Mouse (Mus musculus): ENCODE measurements around the gene Ppm1h. TPM values are rescaled to one million over a fixed set of nuclear protein-coding genes. Genes with fewer than 3 reads are reported as not detected.
"Not testable (repeated sequence)": the region's sequence is repeated elsewhere in the genome, so short reads cannot be mapped to it uniquely, and the experiment has no call there.

Gene Ppm1h
- total RNA-seq, 2 experiments from 2014 or later: 1.1 to 2.6 TPM

DNA sequence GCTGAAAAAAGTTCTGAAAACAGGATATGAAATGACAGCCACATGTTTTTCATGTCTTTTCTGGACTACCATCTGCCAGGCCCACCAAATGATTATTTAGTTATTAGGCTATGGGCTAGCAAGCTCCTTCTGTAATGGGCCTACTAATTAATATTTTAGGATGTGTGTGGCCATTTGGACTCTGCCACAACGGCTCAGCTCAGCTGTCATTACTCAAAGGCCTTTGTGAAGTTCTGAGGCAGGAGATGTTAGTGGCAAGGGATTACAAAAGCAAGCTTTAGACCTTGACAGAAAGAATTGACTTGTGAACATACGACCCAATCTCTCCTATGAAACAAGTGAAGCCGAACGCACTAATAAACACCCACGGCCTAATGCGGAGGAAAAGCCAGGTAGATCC is 272.4 kb downstream of the Ppm1h start:
- DNase-seq: no peak

GRCm38 (mm10) chr10:122953576-122953975 is 275.0 kb downstream of the Ppm1h start:
- intact Hi-C loops (cut with DNase I): no loop called here
- no peak for DNase-seq

More for the DNA sequence above, 272.4 kb downstream of the Ppm1h start:
- intact Hi-C loops (cut with DNase I): no loop called here

DNA sequence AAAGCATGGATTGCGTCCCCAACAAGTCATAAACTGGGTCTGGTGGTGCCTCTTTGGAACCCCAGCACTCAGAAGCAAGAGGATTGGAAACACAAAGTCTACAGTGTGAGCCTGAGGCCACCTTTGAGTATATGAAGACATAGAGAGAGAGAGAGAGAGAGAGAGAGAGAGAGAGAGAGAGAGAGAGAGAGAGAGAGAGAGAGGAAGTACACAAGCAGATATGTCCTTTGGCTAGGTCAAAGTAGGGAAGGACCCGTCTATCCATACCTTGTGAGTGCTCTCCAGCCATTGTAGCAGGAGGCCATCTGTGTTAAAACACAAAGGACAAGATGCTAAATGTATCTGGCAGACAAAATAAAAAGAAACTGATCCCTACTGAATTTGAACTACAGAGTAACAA is 279.4 kb downstream of the Ppm1h start:
- intact Hi-C loops (cut with DNase I): no loop called here
- DNase-seq: no peak

DNA sequence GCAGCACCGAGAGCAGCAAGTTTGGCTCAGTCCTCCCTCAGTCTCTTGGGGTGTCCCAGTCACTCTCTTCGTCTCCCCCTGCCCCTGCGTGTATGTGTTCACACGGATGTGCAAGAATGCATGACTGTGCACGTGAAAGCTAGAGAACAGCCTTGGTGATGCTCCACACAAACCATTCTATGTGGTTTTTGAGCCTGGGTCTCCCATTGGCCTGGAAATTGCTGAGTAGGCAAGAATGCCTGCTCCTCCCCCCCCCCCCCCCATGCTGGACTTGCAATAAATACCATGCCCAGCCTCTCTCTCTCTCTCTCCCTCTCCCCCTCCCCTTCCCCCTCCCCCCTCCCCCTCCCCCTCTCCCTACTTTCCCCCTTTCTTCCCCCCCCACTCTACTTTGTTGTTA is 280.1 kb downstream of the Ppm1h start:
- no peak for DNase-seq
- intact Hi-C loops (cut with DNase I): no loop called here

DNA sequence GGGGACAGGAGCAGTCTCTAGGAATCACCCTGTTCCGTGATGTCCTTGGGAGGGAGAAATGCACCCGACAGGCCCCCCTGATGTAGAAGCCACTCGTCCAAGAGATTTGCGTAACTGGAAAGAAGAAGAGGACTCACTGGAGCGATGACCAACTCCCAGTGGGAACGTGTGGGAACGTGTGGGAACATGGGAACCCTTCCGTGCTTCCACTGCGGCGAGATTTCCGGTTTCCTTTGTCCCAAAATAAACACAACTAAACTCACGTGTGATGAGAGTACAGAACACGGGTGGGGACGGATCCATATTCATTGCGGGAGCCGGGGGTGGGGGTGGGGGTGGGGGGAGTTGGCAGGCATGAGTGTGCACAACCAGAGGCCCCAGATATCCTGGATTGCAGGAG is 281.7 kb downstream of the Ppm1h start:
- intact Hi-C loops (cut with DNase I): no loop called here
- peak in 1 of 2 experiments; percentile 8 for DNase-seq

DNA sequence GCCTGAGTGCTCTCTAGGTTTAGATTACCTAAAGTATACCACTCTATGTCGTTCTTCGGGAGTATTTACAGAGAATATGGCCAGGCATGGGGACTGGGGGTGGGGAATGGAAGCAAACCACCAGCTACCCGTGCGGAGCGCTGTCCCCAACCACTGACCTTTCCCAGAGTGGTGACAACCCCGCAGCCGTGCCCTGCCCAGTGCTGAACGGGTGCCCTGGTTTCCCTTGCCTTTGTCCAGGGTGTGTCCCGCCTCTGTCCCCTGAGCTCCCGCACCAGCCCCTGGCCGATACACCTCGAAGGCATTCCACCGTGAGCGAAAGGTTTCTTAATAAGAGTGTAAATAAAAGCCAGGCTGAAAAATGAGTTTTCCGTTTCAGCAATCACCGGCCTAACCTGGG is 282.2 kb downstream of the Ppm1h start:
- intact Hi-C loops (cut with DNase I): no loop called here
- no peak for DNase-seq

DNA sequence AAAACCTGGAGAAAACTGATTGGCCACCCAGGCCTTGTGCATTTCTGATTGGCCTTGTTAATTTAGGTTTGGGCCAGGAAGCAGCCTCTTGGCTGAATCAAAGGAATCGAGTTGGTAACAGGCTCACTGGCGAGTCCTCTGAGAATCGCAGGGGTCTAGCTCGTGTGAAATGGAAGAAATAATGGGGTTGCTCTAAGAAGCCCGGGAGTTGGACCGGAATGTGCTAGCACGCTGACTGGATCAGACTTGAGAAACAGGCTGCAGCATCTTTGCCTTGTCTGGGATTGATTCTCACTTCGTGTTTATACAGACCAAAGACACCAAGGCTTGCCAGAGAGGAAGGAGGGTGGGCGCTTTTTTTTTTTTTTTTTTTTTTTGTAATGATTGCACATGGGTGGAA is 282.9 kb downstream of the Ppm1h start:
- no peak for DNase-seq
- intact Hi-C loops (cut with DNase I): no loop called here

GRCm38 (mm10) chr10:122962651-122963050 is 284.1 kb downstream of the Ppm1h start:
- intact Hi-C loops (cut with DNase I): no loop called here
- no peak for DNase-seq

GRCm38 (mm10) chr10:122963463-122964240 is 285.1 kb downstream of the Ppm1h start:
- no peak for DNase-seq
- intact Hi-C loops (cut with DNase I): no loop called here

DNA sequence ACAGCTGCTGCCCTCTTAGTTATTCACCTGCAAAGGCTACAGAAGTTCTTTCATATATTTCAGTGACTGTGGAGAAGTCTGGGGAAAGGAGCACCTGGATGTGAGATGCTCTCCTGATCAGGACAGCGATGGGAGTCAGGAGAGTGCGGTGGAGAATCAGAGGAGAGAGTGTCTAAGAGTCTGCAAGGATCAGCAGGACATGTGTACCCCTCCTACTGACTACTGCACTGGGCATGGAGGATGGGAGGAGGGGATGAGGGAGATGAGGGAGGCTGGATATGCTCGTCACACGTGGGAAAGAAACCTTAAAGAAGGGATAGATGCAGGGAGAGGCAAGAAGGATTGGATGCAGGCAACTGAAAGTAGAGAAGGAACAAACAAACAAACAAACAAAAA is 285.7 kb downstream of the Ppm1h start:
- no peak for DNase-seq
- intact Hi-C loops (cut with DNase I): no loop called here

- intact Hi-C loops (cut with DNase I); DNase-seq: not testable (repeated sequence)
Observed at GRCm38 (mm10) chr10:122965650-122966049, 287.1 kb downstream of the Ppm1h start.

DNA sequence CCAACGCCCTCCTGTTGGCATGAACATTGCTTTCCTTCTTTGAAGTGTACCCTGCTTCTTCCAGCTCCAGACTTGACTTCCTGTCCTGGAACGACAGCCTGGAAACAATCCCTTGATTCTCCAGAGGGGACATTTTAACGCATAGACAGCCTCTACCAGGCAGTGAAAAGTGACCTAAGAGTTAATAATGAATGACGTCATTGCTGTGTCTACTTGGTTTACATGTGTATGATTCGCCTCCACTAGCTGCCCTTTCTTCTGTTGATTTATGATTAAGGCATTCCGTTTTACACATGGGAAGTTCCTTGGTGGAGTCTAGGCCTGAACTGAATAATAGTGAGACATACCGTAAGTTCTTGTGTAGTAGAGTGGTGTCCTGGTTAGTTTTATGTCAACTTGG is 287.9 kb downstream of the Ppm1h start:
- intact Hi-C loops (cut with DNase I): no loop called here
- no peak for DNase-seq

- intact Hi-C loops (cut with DNase I): no loop called here
Observed at GRCm38 (mm10) chr10:122970188-122970587, 291.6 kb downstream of the Ppm1h start.

GRCm38 (mm10) chr10:122973241-122973640 is 294.7 kb downstream of the Ppm1h start:
- no peak for DNase-seq
- intact Hi-C loops (cut with DNase I): no loop called here

More at GRCm38 (mm10) chr10:122970188-122970587, 291.6 kb downstream of the Ppm1h start:
- DNase-seq: no peak

DNA sequence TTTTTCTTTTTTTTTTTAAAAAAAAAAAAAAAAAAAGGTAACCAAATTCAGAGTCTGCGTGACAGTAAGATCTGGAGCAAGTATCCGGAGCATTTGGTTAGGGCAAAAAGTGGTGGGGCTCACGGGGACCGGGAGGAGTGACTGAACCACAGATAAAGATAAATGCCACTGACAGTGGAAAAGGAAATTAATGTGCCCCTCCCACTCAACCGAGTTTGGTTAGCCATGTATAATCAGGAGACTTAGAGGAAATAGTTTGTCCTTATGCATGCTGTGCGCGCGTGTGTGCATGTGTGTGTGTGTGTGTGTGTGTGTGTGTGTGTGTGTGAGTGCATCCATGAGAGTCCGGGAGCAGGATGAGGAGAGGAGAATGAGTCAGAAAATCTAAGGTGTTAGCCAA is 297.5 kb downstream of the Ppm1h start:
- intact Hi-C loops (cut with DNase I): loop anchor here (5.0 kb wide), 1 partner anchor 44 kb away; no protein-coding TSS in a partner anchor
- no peak for DNase-seq

GRCm38 (mm10) chr10:122979356-122979755 is 300.8 kb downstream of the Ppm1h start:
- no peak for DNase-seq
- intact Hi-C loops (cut with DNase I): loop anchor here (5.0 kb wide), 1 partner anchor 47 kb away; no protein-coding TSS in a partner anchor

GRCm38 (mm10) chr10:122980123-122980522 is 301.6 kb downstream of the Ppm1h start:
- intact Hi-C loops (cut with DNase I): loop anchor here (5.0 kb wide), 1 partner anchor 83 kb away; no protein-coding TSS in a partner anchor
- no peak for DNase-seq

DNA sequence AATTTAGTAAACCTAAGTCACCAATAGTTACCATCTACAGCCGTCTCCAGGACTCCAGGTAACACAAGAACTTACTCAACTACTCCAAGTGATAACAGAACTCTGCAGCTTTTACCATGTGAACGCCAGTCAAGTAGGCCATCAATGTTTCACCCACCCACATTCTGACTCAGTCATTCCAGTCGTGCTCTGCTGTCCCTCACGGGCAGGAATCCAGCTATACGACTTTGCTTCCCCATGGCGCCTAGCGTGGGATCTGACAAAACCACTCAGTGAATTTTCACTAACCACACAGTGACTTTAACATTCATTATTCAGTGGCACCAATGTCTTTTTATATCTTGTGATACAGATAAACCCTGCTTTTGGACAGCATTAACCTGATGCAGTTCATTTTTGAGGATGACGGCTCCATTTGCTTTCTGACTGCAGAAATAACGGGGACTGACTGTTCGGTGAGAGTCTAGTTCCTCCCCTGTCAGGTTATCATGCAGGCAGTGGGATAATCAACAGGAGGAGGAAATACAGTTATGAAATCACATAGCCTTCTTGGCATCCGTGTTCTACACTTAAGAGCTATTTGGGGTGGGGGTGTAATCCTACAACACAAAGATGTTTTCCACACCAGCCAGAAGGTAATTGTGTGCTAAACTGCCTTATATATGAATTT is 304.5 kb downstream of the Ppm1h start:
- intact Hi-C loops (cut with DNase I): loop anchor here (5.0 kb wide), 1 partner anchor 86 kb away; no protein-coding TSS in a partner anchor
- no peak for DNase-seq

GRCm38 (mm10) chr10:122983579-122984530 is 305.3 kb downstream of the Ppm1h start:
- intact Hi-C loops (cut with DNase I): loop anchor here (5.0 kb wide), 1 partner anchor 87 kb away; no protein-coding TSS in a partner anchor
- DNase-seq: no peak

DNA sequence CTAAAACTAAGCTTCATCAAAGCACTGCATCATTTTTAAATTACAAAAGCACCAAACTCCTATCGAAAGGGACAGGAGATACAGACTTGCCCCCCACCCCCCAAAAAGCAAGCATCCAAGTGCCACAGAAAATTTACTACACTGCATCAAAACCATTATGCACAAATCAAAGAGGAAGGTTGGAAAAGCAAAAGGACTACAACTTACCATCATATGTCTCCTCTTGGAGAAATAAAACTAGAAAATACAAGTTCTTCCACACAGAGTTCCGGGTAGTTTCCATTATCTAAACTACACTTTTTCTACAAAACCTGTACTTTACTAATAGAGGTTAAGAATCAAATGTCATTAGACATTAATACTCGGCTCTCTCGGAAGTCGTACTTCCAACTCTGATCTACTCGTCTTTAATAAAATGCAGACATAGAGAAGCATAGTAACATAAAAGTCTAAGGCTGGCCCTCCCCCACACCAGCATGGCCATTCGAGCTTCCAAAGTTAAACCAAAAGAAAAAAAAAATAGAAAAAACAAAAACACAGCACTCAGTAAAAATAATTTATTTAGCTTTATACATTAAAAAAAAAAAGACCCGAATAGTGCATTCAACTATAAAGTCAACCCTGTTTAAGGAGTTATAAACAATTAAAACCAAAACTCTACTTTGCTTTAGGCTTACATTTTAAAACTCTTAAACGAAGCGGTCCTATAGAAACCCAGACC is 306.1 kb downstream of the Ppm1h start:
- DNase-seq: no peak
- intact Hi-C loops (cut with DNase I): loop anchor here (5.0 kb wide), 1 partner anchor 87 kb away; no protein-coding TSS in a partner anchor
